Mouse (Mus musculus): ENCODE data around the gene Faf2. TPM values are rescaled to one million over a fixed set of nuclear protein-coding genes. Genes with fewer than 3 reads are reported as not detected.

The Faf2 gene
- polyA plus RNA-seq, 1 experiment from 2014 or later = 98.5 TPM

- 97% methylated on average over 11 of the region's 11 CpGs for WGBS
- Histone ChIP-seq H3K4me2 (ENCODE audit: low read length) (no peak overlapping the region), H3K27ac (replicated peaks; ENCODE audit: low read depth, low read length) (no peak overlapping the region), H3K9me3 (ENCODE audit: control insufficient read depth, low read length) (no peaks in the 10 kb centered on the region), H3K9ac (replicated peaks; ENCODE audit: low read length) (no peak overlapping the region), H3K27me3 (ENCODE audit: control insufficient read depth, insufficient read depth, low read length) (no peaks in the 10 kb centered on the region), H3K4me1 (ENCODE audit: control insufficient read depth, insufficient read depth, low read length) (peaks cover 11% of the 10 kb centered on the region), H3K4me3 (replicated peaks; ENCODE audit: low read depth, low read length) (no peak overlapping the region), H3K36me3 (ENCODE audit: control insufficient read depth, insufficient read depth, low read length) (peaks cover 70% of the 10 kb centered on the region)
- DNase-seq = no peak
- no peak for ATAC-seq (ENCODE audit: low FRiP score, low TSS enrichment)
Measured at GRCm38 (mm10) chr13:54585831-54586230, 35.8 kb upstream of the Faf2 start.

GRCm38 (mm10) chr13:54589414-54589995 is 32.1 kb upstream of the Faf2 start:
- Histone ChIP-seq H3K4me2 (ENCODE audit: low read length) (peak overlapping the region; percentile 74), H3K4me1 (ENCODE audit: control insufficient read depth, insufficient read depth, low read length) (peaks cover 19% of the 10 kb centered on the region), H3K9me3 (ENCODE audit: control insufficient read depth, low read length) (no peaks in the 10 kb centered on the region), H3K4me3 (replicated peaks; ENCODE audit: low read depth, low read length) (peak overlapping the region; percentile 80), H3K27ac (replicated peaks; ENCODE audit: low read depth, low read length) (no peak overlapping the region), H3K9ac (replicated peaks; ENCODE audit: low read length) (peak overlapping the region; percentile 55), H3K36me3 (ENCODE audit: control insufficient read depth, insufficient read depth, low read length) (peaks cover 43% of the 10 kb centered on the region), H3K27me3 (ENCODE audit: control insufficient read depth, insufficient read depth, low read length) (no peaks in the 10 kb centered on the region)
- 2% methylated on average over 24 of the region's 24 CpGs for WGBS
- peak; percentile 35 for ATAC-seq (ENCODE audit: low FRiP score, low TSS enrichment)
- no peak for DNase-seq

GRCm38 (mm10) chr13:54589996-54590951 is 31.3 kb upstream of the Faf2 start, which contains the start of the genes Nop16 and Higd2a:
TSS of gene Nop16 (minus strand) at chr13:54590090.
TSS of gene Higd2a (plus strand) at chr13:54590207.
- H3K9ac ChIP-seq (replicated peaks; ENCODE audit: low read length) = peak within 1 kb of the TSS; percentile 91
- WGBS = under 1% methylated on average over 51 of the region's 51 CpGs
- DNase-seq (peak; percentile 99), ATAC-seq (ENCODE audit: low FRiP score, low TSS enrichment) (peak; percentile 97)
- no peaks in the 10 kb centered on the region for H3K27me3 ChIP-seq (ENCODE audit: control insufficient read depth, insufficient read depth, low read length)
- no peaks in the 10 kb centered on the region for H3K9me3 ChIP-seq (ENCODE audit: control insufficient read depth, low read length)
- peak within 1 kb of the TSS; percentile 74 for H3K4me2 ChIP-seq (ENCODE audit: low read length)
- peaks cover 19% of the 10 kb centered on the region for H3K4me1 ChIP-seq (ENCODE audit: control insufficient read depth, insufficient read depth, low read length)
- peak within 1 kb of the TSS; percentile 80 for H3K4me3 ChIP-seq (replicated peaks; ENCODE audit: low read depth, low read length)
- H3K36me3 ChIP-seq (ENCODE audit: control insufficient read depth, insufficient read depth, low read length) = peaks cover 43% of the 10 kb centered on the region
- H3K27ac ChIP-seq (replicated peaks; ENCODE audit: low read depth, low read length) = peak within 1 kb of the TSS; percentile 91

- Histone ChIP-seq H3K9ac (replicated peaks; ENCODE audit: low read length) (no peak overlapping the region), H3K9me3 (ENCODE audit: control insufficient read depth, low read length) (no peaks in the 10 kb centered on the region), H3K36me3 (ENCODE audit: control insufficient read depth, insufficient read depth, low read length) (peaks cover 34% of the 10 kb centered on the region), H3K4me2 (ENCODE audit: low read length) (peak overlapping the region; percentile 74), H3K4me3 (replicated peaks; ENCODE audit: low read depth, low read length) (no peak overlapping the region; the same call in 1 of the 2 replicates), H3K27ac (replicated peaks; ENCODE audit: low read depth, low read length) (no peak overlapping the region), H3K27me3 (ENCODE audit: control insufficient read depth, insufficient read depth, low read length) (no peaks in the 10 kb centered on the region), H3K4me1 (ENCODE audit: control insufficient read depth, insufficient read depth, low read length) (peaks cover 19% of the 10 kb centered on the region)
- WGBS = 92% methylated on average over 8 of the region's 8 CpGs
- DNase-seq = no peak
- no peak for ATAC-seq (ENCODE audit: low FRiP score, low TSS enrichment)
Measured at GRCm38 (mm10) chr13:54591776-54592356, 29.7 kb upstream of the Faf2 start.

- H3K4me1 ChIP-seq (ENCODE audit: control insufficient read depth, insufficient read depth, low read length) = peaks cover 15% of the 10 kb centered on the region
- no peak overlapping the region for H3K9ac ChIP-seq (replicated peaks; ENCODE audit: low read length)
- no peak overlapping the region for H3K4me3 ChIP-seq (replicated peaks; ENCODE audit: low read depth, low read length)
- H3K9me3 ChIP-seq (ENCODE audit: control insufficient read depth, low read length) = no peaks in the 10 kb centered on the region
- peaks cover 33% of the 10 kb centered on the region for H3K36me3 ChIP-seq (ENCODE audit: control insufficient read depth, insufficient read depth, low read length)
- H3K27ac ChIP-seq (replicated peaks; ENCODE audit: low read depth, low read length) = no peak overlapping the region
- 87% methylated on average over 11 of the region's 11 CpGs for WGBS
- H3K4me2 ChIP-seq (ENCODE audit: low read length) = no peak overlapping the region
- ATAC-seq (ENCODE audit: low FRiP score, low TSS enrichment) (no peak), DNase-seq (no peak)
- no peaks in the 10 kb centered on the region for H3K27me3 ChIP-seq (ENCODE audit: control insufficient read depth, insufficient read depth, low read length)
Measured at GRCm38 (mm10) chr13:54593617-54594016, 28.0 kb upstream of the Faf2 start.

GRCm38 (mm10) chr13:54596107-54596690 is 25.4 kb upstream of the Faf2 start:
- WGBS = 86% methylated on average over 8 of the region's 8 CpGs

GRCm38 (mm10) chr13:54596870-54597269 is 24.7 kb upstream of the Faf2 start:
- Histone ChIP-seq H3K4me1 (ENCODE audit: control insufficient read depth, insufficient read depth, low read length) (no peaks in the 10 kb centered on the region), H3K9ac (replicated peaks; ENCODE audit: low read length) (no peak overlapping the region), H3K9me3 (ENCODE audit: control insufficient read depth, low read length) (no peaks in the 10 kb centered on the region), H3K27me3 (ENCODE audit: control insufficient read depth, insufficient read depth, low read length) (no peaks in the 10 kb centered on the region), H3K4me2 (ENCODE audit: low read length) (no peak overlapping the region), H3K36me3 (ENCODE audit: control insufficient read depth, insufficient read depth, low read length) (peaks cover 41% of the 10 kb centered on the region), H3K4me3 (replicated peaks; ENCODE audit: low read depth, low read length) (no peak overlapping the region), H3K27ac (replicated peaks; ENCODE audit: low read depth, low read length) (no peak overlapping the region)
- ATAC-seq (ENCODE audit: low FRiP score, low TSS enrichment) (no peak), DNase-seq (no peak)
- WGBS = 68% methylated on average over 5 of the region's 5 CpGs

More at GRCm38 (mm10) chr13:54596107-54596690, 25.4 kb upstream of the Faf2 start:
- Histone ChIP-seq H3K4me1 (ENCODE audit: control insufficient read depth, insufficient read depth, low read length) (peaks cover 5% of the 10 kb centered on the region; the same call in 1 of the 2 replicates), H3K9me3 (ENCODE audit: control insufficient read depth, low read length) (no peaks in the 10 kb centered on the region), H3K27me3 (ENCODE audit: control insufficient read depth, insufficient read depth, low read length) (no peaks in the 10 kb centered on the region), H3K4me2 (ENCODE audit: low read length) (no peak overlapping the region), H3K27ac (replicated peaks; ENCODE audit: low read depth, low read length) (no peak overlapping the region), H3K36me3 (ENCODE audit: control insufficient read depth, insufficient read depth, low read length) (peaks cover 41% of the 10 kb centered on the region), H3K4me3 (replicated peaks; ENCODE audit: low read depth, low read length) (no peak overlapping the region), H3K9ac (replicated peaks; ENCODE audit: low read length) (no peak overlapping the region)
- no peak for ATAC-seq (ENCODE audit: low FRiP score, low TSS enrichment)
- DNase-seq = no peak

GRCm38 (mm10) chr13:54598622-54599143 is 22.9 kb upstream of the Faf2 start:
- Histone ChIP-seq H3K4me2 (ENCODE audit: low read length) (no peak overlapping the region), H3K27ac (replicated peaks; ENCODE audit: low read depth, low read length) (no peak overlapping the region), H3K9me3 (ENCODE audit: control insufficient read depth, low read length) (no peaks in the 10 kb centered on the region), H3K36me3 (ENCODE audit: control insufficient read depth, insufficient read depth, low read length) (peaks cover 35% of the 10 kb centered on the region), H3K27me3 (ENCODE audit: control insufficient read depth, insufficient read depth, low read length) (no peaks in the 10 kb centered on the region), H3K4me3 (replicated peaks; ENCODE audit: low read depth, low read length) (no peak overlapping the region), H3K9ac (replicated peaks; ENCODE audit: low read length) (no peak overlapping the region), H3K4me1 (ENCODE audit: control insufficient read depth, insufficient read depth, low read length) (no peaks in the 10 kb centered on the region)
- ATAC-seq (ENCODE audit: low FRiP score, low TSS enrichment) (no peak), DNase-seq (no peak)
- WGBS = 90% methylated on average over 12 of the region's 12 CpGs

Data from midbrain, embryonic 14.5 days (tissue).